8 mouse cellular contexts compared by ENCODE assay signal in genomic region chr10:80330084-80330483, GRCm38 (mm10). TPM values are rescaled to one million over a fixed set of nuclear protein-coding genes. Genes with fewer than 3 reads are reported as not detected.
A peak's percentile ranks its signal among the peaks of the same experiment; 100 is the strongest.
DNase-seq lines count a peak whose midpoint lies in the region; ATAC-seq and TF ChIP-seq lines count a peak whose summit lies in the region.

No protein-coding gene starts in this region.

- TF ChIP-seq CTCF in E14TG2a.4 (conservative IDR thresholded peaks at IDR 0.05; ENCODE audit: low read length) = no peak

- intact Hi-C loops in heart, postnatal 14 days (cut with DNase I) = no loop called here

- peaks cover 59% of the 10 kb centered on the region for H3K27me3 ChIP-seq in heart, embryonic 12.5 days (replicated peaks)
- peaks cover 24% of the 10 kb centered on the region for H3K27me3 ChIP-seq in E14TG2a.4 (ENCODE audit: insufficient read depth, low read length)
- H3K27me3 ChIP-seq in forebrain, embryonic 14.5 days (replicated peaks; ENCODE audit: control insufficient read depth, insufficient read depth, low read length) = peaks cover 7% of the 10 kb centered on the region; the same call in 1 of the 2 replicates
- no peaks in the 10 kb centered on the region for H3K27me3 ChIP-seq in liver, embryonic 15.5 days

- H3K27ac ChIP-seq in heart, embryonic 12.5 days (ENCODE audit: poor library complexity, severe bottlenecking) = no peak overlapping the region
- H3K27ac ChIP-seq in forebrain, embryonic 14.5 days (ENCODE audit: low read depth, low read length) = no peak overlapping the region
- H3K27ac ChIP-seq in liver, embryonic 15.5 days (replicated peaks) = peak overlapping the region; percentile 94

- H3K4me2 ChIP-seq in heart, embryonic 12.5 days = peak overlapping the region; percentile 85
- H3K4me2 ChIP-seq in forebrain, embryonic 14.5 days (ENCODE audit: low read length) = peak overlapping the region; percentile 79
- peak overlapping the region; percentile 96 for H3K4me2 ChIP-seq in liver, embryonic 15.5 days

- peak overlapping the region; percentile 49 for H3K4me3 ChIP-seq in heart, embryonic 12.5 days
- peak overlapping the region; percentile 88 for H3K4me3 ChIP-seq in E14TG2a.4 (replicated peaks; ENCODE audit: low read length)
- H3K4me3 ChIP-seq in forebrain, embryonic 14.5 days (ENCODE audit: low read depth, low read length) = peak overlapping the region; percentile 40
- peak overlapping the region; percentile 68 for H3K4me3 ChIP-seq in liver, embryonic 15.5 days (replicated peaks)

- 2% methylated on average over 41 of the region's 41 CpGs for WGBS in heart, embryonic 12.5 days
- 1% methylated on average over 40 of the region's 41 CpGs for WGBS in forebrain, embryonic 14.5 days
- WGBS in liver, embryonic 15.5 days (ENCODE audit: insufficient replicate concordance) = under 1% methylated on average over 41 of the region's 41 CpGs

- ATAC-seq in heart, embryonic 12.5 days (ENCODE audit: insufficient number of reproducible peaks, low FRiP score) = no peak
- ATAC-seq in forebrain, embryonic 14.5 days = no peak
- no peak for ATAC-seq in liver, embryonic 15.5 days (ENCODE audit: insufficient read depth)

- peak overlapping the region; percentile 64 for H3K9ac ChIP-seq in heart, embryonic 12.5 days
- peak overlapping the region; percentile 46 for H3K9ac ChIP-seq in forebrain, embryonic 14.5 days (ENCODE audit: low read length)
- peak overlapping the region; percentile 65 for H3K9ac ChIP-seq in liver, embryonic 15.5 days

- no peak for DNase-seq in heart, postnatal 14 days
- no peak for DNase-seq in forebrain, embryonic 14.5 days (ENCODE audit: low spot score)
- no peak for DNase-seq in adrenal gland, postnatal 14 days
- no peak for DNase-seq in retina, embryonic 14.5 days (ENCODE audit: low spot score)
- no peak for DNase-seq in embryo, embryonic 10 days (ENCODE audit: low spot score)

- H3K36me3 ChIP-seq in heart, embryonic 12.5 days = no peaks in the 10 kb centered on the region
- peaks cover 25% of the 10 kb centered on the region for H3K36me3 ChIP-seq in E14TG2a.4 (ENCODE audit: insufficient read depth, low read length)
- no peaks in the 10 kb centered on the region for H3K36me3 ChIP-seq in forebrain, embryonic 14.5 days (ENCODE audit: control insufficient read depth, insufficient read depth, low read length)
- H3K36me3 ChIP-seq in liver, embryonic 15.5 days (replicated peaks) = peaks cover 17% of the 10 kb centered on the region

- no peaks in the 10 kb centered on the region for H3K9me3 ChIP-seq in heart, embryonic 12.5 days (replicated peaks)
- no peaks in the 10 kb centered on the region for H3K9me3 ChIP-seq in E14TG2a.4 (ENCODE audit: low read length)
- no peaks in the 10 kb centered on the region for H3K9me3 ChIP-seq in forebrain, embryonic 14.5 days (replicated peaks; ENCODE audit: control insufficient read depth, low read length)
- H3K9me3 ChIP-seq in liver, embryonic 15.5 days (replicated peaks) = no peaks in the 10 kb centered on the region

- H3K4me1 ChIP-seq in heart, embryonic 12.5 days (replicated peaks) = peaks cover 15% of the 10 kb centered on the region
- peaks cover 68% of the 10 kb centered on the region for H3K4me1 ChIP-seq in E14TG2a.4 (replicated peaks; ENCODE audit: low read depth, low read length)
- H3K4me1 ChIP-seq in forebrain, embryonic 14.5 days (ENCODE audit: control insufficient read depth, insufficient read depth, low read length) = peaks cover 11% of the 10 kb centered on the region
- H3K4me1 ChIP-seq in liver, embryonic 15.5 days (replicated peaks) = peaks cover 71% of the 10 kb centered on the region

RNA-seq across cellular contexts. Expression of gene Reep6, which starts 0.3 kb away (rescaled TPM):
- 3.1 and 3.7 TPM in 2 replicates for polyA plus RNA-seq in heart, embryonic 12.5 days (2016; fragmentation: Nextera tagmentation; extraction: Ambion mirVana)
- total RNA-seq in heart, postnatal 14 days (2021) = 1 to 10 TPM; 2.0 to 2.6 TPM
- polyA plus RNA-seq in forebrain, embryonic 14.5 days (2014; fragmentation: Nextera tagmentation; extraction: Ambion mirVana) = 2.3 and 2.7 TPM in 2 replicates
- 75.6 and 92.4 TPM in 2 replicates for polyA plus RNA-seq in liver, embryonic 15.5 days (2015; fragmentation: Nextera tagmentation; extraction: Ambion mirVana)
- total RNA-seq in adrenal gland, postnatal 14 days (2021) = 16.0 and 45.2 TPM in 2 replicates

RNA-seq across cellular contexts. Expression of gene Pcsk4, which starts 0.8 kb away (rescaled TPM):
- 1.0 and 1.5 TPM in 2 replicates for polyA plus RNA-seq in heart, embryonic 12.5 days (2016; fragmentation: Nextera tagmentation; extraction: Ambion mirVana)
- 1 to 10 TPM; 1.0 to 1.7 TPM for total RNA-seq in heart, postnatal 14 days (2021)
- polyA plus RNA-seq in forebrain, embryonic 14.5 days (2014; fragmentation: Nextera tagmentation; extraction: Ambion mirVana) = 1.6 and 2.4 TPM in 2 replicates
- polyA plus RNA-seq in liver, embryonic 15.5 days (2015; fragmentation: Nextera tagmentation; extraction: Ambion mirVana) = 3.9 and 4.1 TPM in 2 replicates
- 3.9 and 4.7 TPM in 2 replicates for total RNA-seq in adrenal gland, postnatal 14 days (2021)

RNA-seq across cellular contexts. Expression of gene 2310011J03Rik, which starts 9.7 kb away (rescaled TPM):
- polyA plus RNA-seq in heart, embryonic 12.5 days (2016; fragmentation: Nextera tagmentation; extraction: Ambion mirVana) = 32.7 and 32.8 TPM in 2 replicates
- total RNA-seq in heart, postnatal 14 days (2021) = 10 to 100 TPM; 13.3 to 15.0 TPM
- 39.2 and 40.8 TPM in 2 replicates for polyA plus RNA-seq in forebrain, embryonic 14.5 days (2014; fragmentation: Nextera tagmentation; extraction: Ambion mirVana)
- 32.4 and 35.0 TPM in 2 replicates for polyA plus RNA-seq in liver, embryonic 15.5 days (2015; fragmentation: Nextera tagmentation; extraction: Ambion mirVana)
- 26.9 and 27.9 TPM in 2 replicates for total RNA-seq in adrenal gland, postnatal 14 days (2021)

RNA-seq across cellular contexts. Expression of gene Adamtsl5, which starts 18.1 kb away (rescaled TPM):
- polyA plus RNA-seq in heart, embryonic 12.5 days (2016; fragmentation: Nextera tagmentation; extraction: Ambion mirVana) = 5.3 and 6.7 TPM in 2 replicates
- total RNA-seq in heart, postnatal 14 days (2021) = 10 to 100 TPM; 43.8 to 44.5 TPM
- 0.48 and 0.52 TPM in 2 replicates for polyA plus RNA-seq in forebrain, embryonic 14.5 days (2014; fragmentation: Nextera tagmentation; extraction: Ambion mirVana)
- polyA plus RNA-seq in liver, embryonic 15.5 days (2015; fragmentation: Nextera tagmentation; extraction: Ambion mirVana) = 2.2 and 2.3 TPM in 2 replicates
- total RNA-seq in adrenal gland, postnatal 14 days (2021) = 8.4 and 10.9 TPM in 2 replicates

RNA-seq across cellular contexts. Expression of gene Plk5, which starts 26.2 kb away (rescaled TPM):
- polyA plus RNA-seq in heart, embryonic 12.5 days (2016; fragmentation: Nextera tagmentation; extraction: Ambion mirVana) = not detected in 2 replicates
- under 1 TPM; 0.12 to 0.22 TPM for total RNA-seq in heart, postnatal 14 days (2021)
- polyA plus RNA-seq in forebrain, embryonic 14.5 days (2014; fragmentation: Nextera tagmentation; extraction: Ambion mirVana) = 1.2 and 1.9 TPM in 2 replicates
- 0.03 and 0.06 TPM in 2 replicates for polyA plus RNA-seq in liver, embryonic 15.5 days (2015; fragmentation: Nextera tagmentation; extraction: Ambion mirVana)
- total RNA-seq in adrenal gland, postnatal 14 days (2021) = 0.30 and 0.44 TPM in 2 replicates

Comparison
In these comparisons a context has a peak if more than half of its experiments do, and no peak if none do; other contexts are left out.
1. RNA of gene Reep6, which starts 0.3 kb away (polyA plus RNA-seq): 75.6 to 92.4 TPM in liver, embryonic 15.5 days; 3.1 to 3.7 TPM in heart, embryonic 12.5 days and 2.3 to 2.7 TPM in forebrain, embryonic 14.5 days; every median in the first group is over 10 times any median in the second.
2. Peak in every context shown above with its lines, with median percentiles within 50 percentile points of each other: H3K4me2 ChIP-seq, H3K4me3 ChIP-seq and H3K9ac ChIP-seq.